Comparison of ENCODE assay signal across 35 mouse cellular contexts in the genomic region with DNA sequence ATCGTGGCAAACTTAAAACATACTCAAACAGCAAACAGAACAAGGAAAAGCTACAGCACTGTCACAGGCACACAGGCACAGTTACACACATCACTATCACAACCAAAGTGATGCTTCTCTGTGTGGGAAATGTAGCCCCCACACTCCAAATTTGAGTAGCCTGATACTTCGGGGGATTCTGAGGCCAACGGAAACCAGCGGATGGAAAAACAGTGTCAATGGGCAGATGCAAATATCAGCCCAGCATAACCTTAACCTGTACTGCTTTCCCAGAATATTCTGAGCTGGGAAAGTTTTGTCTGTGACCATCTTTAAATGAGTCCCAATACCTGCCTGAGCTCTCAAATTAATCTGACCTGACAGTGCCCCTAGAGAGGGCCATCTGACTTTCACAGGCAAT.
"Had no signal": no experiment of that assay in that cellular context is flagged by ENCODE, and none has a peak within 500 bp of the region (broad histone marks: within the 10 kb centered on the region; RNA-seq: fewer than 3 reads in every experiment).

No protein-coding gene starts in this region.

- H3K27me3 ChIP-seq: heart, embryonic 12.5 days; heart, embryonic 13.5 days; heart, embryonic 15.5 days; hindbrain, embryonic 12.5 days; hindbrain, embryonic 13.5 days; hindbrain, embryonic 15.5 days; intestine, embryonic 15.5 days; kidney, embryonic 15.5 days had no signal

- H3K4me3 ChIP-seq: heart, embryonic 12.5 days; heart, embryonic 13.5 days; heart, embryonic 15.5 days; hindbrain, embryonic 10.5 days; hindbrain, embryonic 12.5 days; hindbrain, embryonic 13.5 days; hindbrain, embryonic 15.5 days; intestine, embryonic 15.5 days; kidney, embryonic 15.5 days; layer of hippocampus, adult 2 months; left cerebral cortex, adult 2 months had no signal

- ATAC-seq: hindbrain, embryonic 16.5 days; hindbrain, postnatal 0 days; inflammation-experienced regulatory T-cells, adult 6 months; intestine, embryonic 15.5 days; intestine, embryonic 16.5 days; intestine, postnatal 0 days had no signal

- H3K4me2 ChIP-seq: heart, embryonic 11.5 days; heart, embryonic 12.5 days; heart, embryonic 13.5 days; heart, embryonic 15.5 days; hindbrain, embryonic 12.5 days; hindbrain, embryonic 13.5 days; hindbrain, embryonic 14.5 days; hindbrain, embryonic 15.5 days; intestine, embryonic 15.5 days; kidney, embryonic 15.5 days had no signal

- H3K9me3 ChIP-seq: heart, embryonic 12.5 days; heart, embryonic 13.5 days; heart, embryonic 15.5 days; hindbrain, embryonic 10.5 days; hindbrain, embryonic 12.5 days; hindbrain, embryonic 13.5 days; hindbrain, embryonic 15.5 days; intestine, embryonic 15.5 days; kidney, embryonic 15.5 days had no signal

- H3K4me1 ChIP-seq: hindbrain, embryonic 12.5 days; hindbrain, embryonic 13.5 days; hindbrain, embryonic 15.5 days; kidney, embryonic 15.5 days had no signal

- H3K27ac ChIP-seq: heart, embryonic 13.5 days; heart, embryonic 15.5 days; hindbrain, embryonic 10.5 days; hindbrain, embryonic 12.5 days; hindbrain, embryonic 13.5 days; hindbrain, embryonic 14.5 days; hindbrain, embryonic 15.5 days; hindbrain, postnatal 0 days; intestine, embryonic 15.5 days; kidney, embryonic 15.5 days; kidney, postnatal 0 days; layer of hippocampus, adult 2 months; left cerebral cortex, adult 2 months had no signal

- H3K36me3 ChIP-seq: heart, embryonic 12.5 days; heart, embryonic 13.5 days; heart, embryonic 15.5 days; hindbrain, embryonic 10.5 days; hindbrain, embryonic 12.5 days; hindbrain, embryonic 13.5 days; hindbrain, embryonic 15.5 days; intestine, embryonic 15.5 days; kidney, embryonic 15.5 days had no signal

- H3K9ac ChIP-seq: heart, embryonic 12.5 days; heart, embryonic 13.5 days; heart, embryonic 15.5 days; hindbrain, embryonic 12.5 days; hindbrain, embryonic 13.5 days; hindbrain, embryonic 14.5 days; hindbrain, embryonic 15.5 days; intestine, embryonic 15.5 days; kidney, embryonic 15.5 days had no signal

- DNase-seq: heart, postnatal 10 days; heart, postnatal 14 days; heart, postnatal 36 days; heart, postnatal 4 days; kidney, adult 11 months; kidney, adult 18-20 months; kidney, adult 2 months; kidney, adult 8-10 months; kidney, adult 9 months; kidney, postnatal 10 days; kidney, postnatal 14 days; kidney, postnatal 25 days; kidney, postnatal 36 days; kidney, postnatal 4 days; layer of hippocampus, adult 9-11 months; layer of hippocampus, postnatal 36 days had no signal
